In genomic region chr12:103044422-103044821, GRCm38 (mm10) we compare ENCODE assay signal across 31 mouse cellular contexts.
A peak's percentile ranks its signal among the peaks of the same experiment; 100 is the strongest.
DNase-seq lines count a peak whose midpoint lies in the region; ATAC-seq lines count a peak whose summit lies in the region.
"Had no signal": no experiment of that assay in that cellular context is flagged by ENCODE, and none has a peak within 500 bp of the region (broad histone marks: within the 10 kb centered on the region; RNA-seq: fewer than 3 reads in every experiment).

No protein-coding gene starts in this region.

- peak; percentile 81 for ATAC-seq in limb, embryonic 15.5 days (ENCODE audit: insufficient number of reproducible peaks, low FRiP score, low TSS enrichment, low read depth)
- ATAC-seq: forebrain, embryonic 13.5 days; intestine, embryonic 16.5 days; liver, embryonic 12.5 days; liver, postnatal 0 days had no signal

- 20% methylated on average over 4 of the region's 4 CpGs for WGBS in limb, embryonic 15.5 days

- DNase-seq in embryo, embryonic 11 days: peak; percentile 21
- DNase-seq in embryo, embryonic 10 days (ENCODE audit: low spot score): no peak
- peak; percentile 12 for DNase-seq in NIH3T3 (ENCODE audit: low read depth)
- DNase-seq in forelimb bud, embryonic 11.5 days (ENCODE audit: low read depth, low spot score): peak; percentile 54
- no peak for DNase-seq in layer of hippocampus, adult 8-10 months (ENCODE audit: low spot score in 2 of 2)
- no peak for DNase-seq in right cerebral cortex, postnatal 25 days
- no peak for DNase-seq in thymus, postnatal 14 days
- DNase-seq: adrenal gland, postnatal 10 days; cerebellum, adult 18-20 months; cerebellum, postnatal 25 days; gastrocnemius, postnatal 14 days; heart, postnatal 36 days; kidney, adult 8-10 months; kidney, postnatal 14 days; liver, postnatal 0 days; lung, postnatal 10 days; midbrain, embryonic 14.5 days; right cerebral cortex, postnatal 14 days; spleen, adult 18-20 months; thymus, adult 18-20 months; thymus, postnatal 36 days had no signal

- H3K4me3 ChIP-seq in limb, embryonic 15.5 days: no peak overlapping the region
- H3K4me3 ChIP-seq: forebrain, embryonic 13.5 days; hindbrain, embryonic 13.5 days; left cerebral cortex, adult 2 months; liver, embryonic 12.5 days had no signal

- no peaks in the 10 kb centered on the region for H3K9me3 ChIP-seq in limb, embryonic 15.5 days
- H3K9me3 ChIP-seq: forebrain, embryonic 13.5 days; hindbrain, embryonic 13.5 days had no signal

- no peak overlapping the region for H3K9ac ChIP-seq in limb, embryonic 15.5 days
- H3K9ac ChIP-seq: forebrain, embryonic 13.5 days; hindbrain, embryonic 13.5 days; liver, embryonic 12.5 days; liver, postnatal 0 days had no signal

- H3K4me1 ChIP-seq in limb, embryonic 15.5 days: peaks cover 2% of the 10 kb centered on the region; the same call in 1 of the 2 replicates
- H3K4me1 ChIP-seq: forebrain, embryonic 13.5 days; hindbrain, embryonic 13.5 days; liver, embryonic 12.5 days had no signal

- H3K27me3 ChIP-seq in limb, embryonic 15.5 days: no peaks in the 10 kb centered on the region
- H3K27me3 ChIP-seq: CH12.LX; forebrain, embryonic 13.5 days; hindbrain, embryonic 13.5 days; liver, embryonic 12.5 days had no signal

- H3K4me2 ChIP-seq in limb, embryonic 15.5 days: no peak overlapping the region
- H3K4me2 ChIP-seq: forebrain, embryonic 13.5 days; heart, embryonic 11.5 days; hindbrain, embryonic 13.5 days; liver, embryonic 12.5 days had no signal

- H3K27ac ChIP-seq in limb, embryonic 15.5 days: no peak overlapping the region
- H3K27ac ChIP-seq: forebrain, embryonic 13.5 days; hindbrain, embryonic 13.5 days; left cerebral cortex, adult 2 months; liver, embryonic 12.5 days; macrophage; stomach, postnatal 0 days had no signal

- H3K36me3 ChIP-seq in limb, embryonic 15.5 days: no peaks in the 10 kb centered on the region
- H3K36me3 ChIP-seq: liver, embryonic 12.5 days had no signal

Comparison
In these comparisons a context has a peak if more than half of its experiments do, and no peak if none do; other contexts are left out.
1. DNase-seq: peak in embryo, embryonic 11 days (single experiment), NIH3T3 (single experiment) and forelimb bud, embryonic 11.5 days (single experiment); none in embryo, embryonic 10 days (single experiment), layer of hippocampus, adult 8-10 months (0 of 2), right cerebral cortex, postnatal 25 days (single experiment) and thymus, postnatal 14 days (single experiment).